Mouse (Mus musculus): ENCODE measurements around the gene Pcare.
"Not testable (repeated sequence)": the region's sequence is repeated elsewhere in the genome, so short reads cannot be mapped to it uniquely, and the experiment has no call there.

Pcare gene

GRCm38 (mm10) chr17:71752831-71753230 lies at the start of gene Pcare:
Gene Pcare (minus strand): TSS chr17:71752894.
- no peak for DNase-seq (ENCODE audit: low spot score)

- no peak for DNase-seq (ENCODE audit: low spot score)
Measured at GRCm38 (mm10) chr17:71795521-71796205, 43.0 kb upstream of the Pcare start.

- no peak for DNase-seq (ENCODE audit: low spot score)
Measured at GRCm38 (mm10) chr17:71791622-71792021, 38.9 kb upstream of the Pcare start.

- no peak for DNase-seq (ENCODE audit: low spot score)
Measured at GRCm38 (mm10) chr17:71791109-71791508, 38.4 kb upstream of the Pcare start.

- no peak for DNase-seq (ENCODE audit: low spot score)
Measured at GRCm38 (mm10) chr17:71786456-71786855, 33.8 kb upstream of the Pcare start.

GRCm38 (mm10) chr17:71783366-71783735 lies 30.7 kb upstream of the Pcare start:
- no peak for DNase-seq (ENCODE audit: low spot score)

- peak; percentile 25 for DNase-seq (ENCODE audit: low spot score)
Measured at GRCm38 (mm10) chr17:71782699-71783365, 30.1 kb upstream of the Pcare start.

- DNase-seq (ENCODE audit: low spot score): peak; percentile 21
Measured at GRCm38 (mm10) chr17:71782242-71782698, 29.6 kb upstream of the Pcare start.

GRCm38 (mm10) chr17:71780945-71781344 lies 28.3 kb upstream of the Pcare start:
- peak; percentile 60 for DNase-seq (ENCODE audit: low spot score)

GRCm38 (mm10) chr17:71780490-71780889 lies 27.8 kb upstream of the Pcare start:
- DNase-seq (ENCODE audit: low spot score): no peak

- DNase-seq (ENCODE audit: low spot score): no peak
Measured at GRCm38 (mm10) chr17:71778696-71779095, 26.0 kb upstream of the Pcare start.

- DNase-seq (ENCODE audit: low spot score): no peak
Measured at GRCm38 (mm10) chr17:71775279-71775678, 22.6 kb upstream of the Pcare start.

- no peak for DNase-seq (ENCODE audit: low spot score)
Measured at GRCm38 (mm10) chr17:71774173-71774572, 21.5 kb upstream of the Pcare start.

- no peak for DNase-seq (ENCODE audit: low spot score)
Measured at GRCm38 (mm10) chr17:71770696-71771095, 18.0 kb upstream of the Pcare start.

GRCm38 (mm10) chr17:71769564-71769963 lies 16.9 kb upstream of the Pcare start:
- no peak for DNase-seq (ENCODE audit: low spot score)

GRCm38 (mm10) chr17:71768173-71768572 lies 15.5 kb upstream of the Pcare start, which contains the start of gene Clip4:
Gene Clip4 (plus strand): TSS chr17:71768473.
- not testable (repeated sequence) for DNase-seq (ENCODE audit: low spot score)

GRCm38 (mm10) chr17:71760536-71760935 lies 7.8 kb upstream of the Pcare start:
- DNase-seq (ENCODE audit: low spot score): no peak

- no peak for DNase-seq (ENCODE audit: low spot score)
Measured at GRCm38 (mm10) chr17:71749616-71750168, 3.0 kb downstream of the Pcare start.

- no peak for DNase-seq (ENCODE audit: low spot score)
Measured at GRCm38 (mm10) chr17:71747561-71747960, 5.1 kb downstream of the Pcare start.

GRCm38 (mm10) chr17:71746114-71746513 lies 6.6 kb downstream of the Pcare start:
- no peak for DNase-seq (ENCODE audit: low spot score)

GRCm38 (mm10) chr17:71742935-71743334 lies 9.8 kb downstream of the Pcare start:
- peak; percentile 41 for DNase-seq (ENCODE audit: low spot score)

GRCm38 (mm10) chr17:71742156-71742555 lies 10.5 kb downstream of the Pcare start:
- no peak for DNase-seq (ENCODE audit: low spot score)

- no peak for DNase-seq (ENCODE audit: low spot score)
Measured at GRCm38 (mm10) chr17:71736442-71736841, 16.3 kb downstream of the Pcare start.
